Mouse (Mus musculus) heart, postnatal 0 days (tissue): ENCODE measurements around the gene Scn4a.

Experiments
- CTCF ChIP-seq: IDR thresholded peaks from 2 replicates; pipeline ENCODE4 v1.5.1; 2016; ENCODE audit warnings: antibody characterized with exemption, control low read depth, low read depth
- EP300 ChIP-seq: IDR thresholded peaks from 2 replicates; pipeline ENCODE4 v1.6.1; 2016; ENCODE audit warnings: antibody characterized with exemption, low read depth

DNA sequence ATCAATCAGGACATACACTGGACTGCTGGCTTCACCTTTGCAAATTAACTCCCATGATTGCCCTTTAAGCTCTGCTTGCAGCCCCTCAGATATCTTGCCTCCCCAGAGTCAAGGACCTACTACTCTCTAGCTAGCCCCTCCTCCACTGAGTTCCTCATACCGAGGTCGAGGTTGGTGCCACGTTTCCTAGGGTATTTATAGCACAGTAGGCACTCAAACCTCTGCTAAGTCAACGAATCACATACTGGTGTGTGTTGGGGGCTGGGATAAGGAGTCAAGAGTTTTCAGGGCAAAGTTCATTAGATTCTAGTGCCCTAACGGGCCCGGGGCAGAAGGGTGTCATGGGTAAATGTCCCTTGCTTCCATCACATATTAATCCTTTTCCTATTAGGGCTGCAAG is 24.0 kb downstream of the Scn4a start:
- TF ChIP-seq CTCF: no peak
- peak; percentile 76 for TF ChIP-seq EP300
